Mouse (Mus musculus): ENCODE results near the gene Wdr20.

DNA sequence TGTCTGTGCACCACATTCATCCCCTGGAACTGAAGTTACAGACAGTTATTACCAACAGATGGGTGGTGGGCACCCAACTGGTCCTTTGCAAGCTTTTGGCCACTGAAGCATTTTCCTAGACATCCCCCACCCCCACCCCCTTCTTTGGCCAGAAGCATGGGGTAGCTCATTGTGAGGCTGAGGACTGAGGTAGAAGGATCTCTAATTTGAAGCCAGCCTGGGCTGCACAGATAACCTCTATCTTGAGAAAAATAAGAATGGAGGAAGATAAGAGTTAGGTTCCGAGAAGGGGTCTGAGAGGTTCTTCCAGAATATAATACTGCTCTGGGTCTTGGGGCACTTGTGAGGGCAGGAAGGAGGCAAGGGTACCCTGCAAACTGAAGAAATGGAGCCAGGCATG, 44.5 kb downstream of the Wdr20 start:
- TF ChIP-seq POLR2A (IDR thresholded peaks at IDR 0.05; ENCODE audit: control insufficient read depth, low read depth, low read length) = no peak
- no peak for TF ChIP-seq CTCF (IDR thresholded peaks at IDR 0.05; ENCODE audit: control insufficient read depth, insufficient read depth, insufficient replicate concordance, low read depth, low read length)

Data from testis, adult 2 months (tissue).